In genomic region chr11:11693446-11693845, GRCm38 (mm10) we compare ENCODE assay signal across 23 mouse cellular contexts. TPM values are rescaled to one million over a fixed set of nuclear protein-coding genes. Genes with fewer than 3 reads are reported as not detected.
A peak's percentile ranks its signal among the peaks of the same experiment; 100 is the strongest.
DNase-seq lines count a peak whose midpoint lies in the region; ATAC-seq lines count a peak whose summit lies in the region.
"Had no signal": no experiment of that assay in that cellular context is flagged by ENCODE, and none has a peak within 500 bp of the region (broad histone marks: within the 10 kb centered on the region; RNA-seq: fewer than 3 reads in every experiment).

No protein-coding gene starts in this region.

- H3K4me3 ChIP-seq in megakaryocyte, embryonic 14.5 days (replicated peaks) = peak overlapping the region; percentile 31
- H3K4me3 ChIP-seq: erythroblast, embryonic 14.5 days; gastrocnemius, adult 2 months; heart, adult 2 months; heart, embryonic 12.5 days; midbrain, embryonic 12.5 days had no signal

- H3K27me3 ChIP-seq in megakaryocyte, embryonic 14.5 days (replicated peaks) = no peaks in the 10 kb centered on the region

- H3K9me3 ChIP-seq in megakaryocyte, embryonic 14.5 days = no peaks in the 10 kb centered on the region
- H3K9me3 ChIP-seq: heart, embryonic 12.5 days; midbrain, embryonic 12.5 days had no signal

- H3K36me3 ChIP-seq in megakaryocyte, embryonic 14.5 days (replicated peaks; ENCODE audit: low read length) = no peaks in the 10 kb centered on the region
- H3K36me3 ChIP-seq: heart, embryonic 12.5 days; midbrain, embryonic 12.5 days had no signal

- DNase-seq in CD4-positive, CD25-positive, alpha-beta regulatory T cell, adult 2 months (ENCODE audit: low read depth, low spot score) = peak; percentile 62
- DNase-seq in kidney, adult 11 months = no peak
- no peak for DNase-seq in layer of hippocampus, postnatal 36 days
- DNase-seq: adrenal gland, postnatal 36 days; cerebellum, adult 2 months; cerebellum, postnatal 14 days; gastrocnemius, adult 2 months; gastrocnemius, postnatal 36 days; heart, adult 2 months; kidney, adult 8-10 months; kidney, postnatal 4 days; left cerebral cortex, postnatal 4 days; lung, adult 2 months; lung, postnatal 10 days; thymus, postnatal 14 days had no signal

- ATAC-seq in megakaryocyte, adult 5-6 weeks (ENCODE audit: poor library complexity, severe bottlenecking) = no peak
- peak; percentile 13 for ATAC-seq in CD4-positive, CD25-positive, alpha-beta regulatory T cell, adult 4 months
- peak; percentile 16 for ATAC-seq in inflammation-experienced regulatory T-cells, adult 6 months
- ATAC-seq: forebrain, embryonic 16.5 days had no signal

- peaks cover 90% of the 10 kb centered on the region for H3K4me1 ChIP-seq in megakaryocyte, embryonic 14.5 days
- H3K4me1 ChIP-seq: heart, embryonic 12.5 days; midbrain, embryonic 12.5 days had no signal

RNA-seq across cellular contexts. Expression of gene Ikzf1, which starts 8.6 kb away (rescaled TPM):
- polyA plus RNA-seq in megakaryocyte, embryonic 14.5 days (2012; ENCODE audit: insufficient read depth, low replicate concordance) = 15.2 and 18.0 TPM in 2 replicates
- 217 and 226 TPM in 2 replicates for total RNA-seq in megakaryocyte, adult 5-6 weeks (2015)
- total RNA-seq in megakaryocyte, adult 5-6 weeks (2017) = 80.8 and 104 TPM in 2 replicates
- polyA plus RNA-seq in CD4-positive, CD25-positive, alpha-beta regulatory T cell, adult 4 months (2017; shearing (Covaris generic)) = 100 to 1,000 TPM; 130 to 149 TPM
- 100 to 1,000 TPM; 134 to 138 (median 138) TPM for polyA plus RNA-seq in inflammation-experienced regulatory T-cells, adult 6 months (2017; shearing (Covaris generic))
- total RNA-seq in layer of hippocampus, postnatal 36 days (2021) = 1 to 10 TPM; 2.7 to 3.0 TPM
